Mouse (Mus musculus): ENCODE measurements around the gene Zfp704. TPM values are rescaled to one million over a fixed set of nuclear protein-coding genes. Genes with fewer than 3 reads are reported as not detected.

Gene Zfp704
- polyA plus RNA-seq, 1 experiment from 2014 or later = 6.0 TPM

- no peak overlapping the region for H3K27ac ChIP-seq
- no peaks in the 10 kb centered on the region for H3K9me3 ChIP-seq
- WGBS = 93% methylated on average over 6 of the region's 6 CpGs
- H3K4me2 ChIP-seq (replicated peaks) = no peak overlapping the region
- no peak overlapping the region for H3K9ac ChIP-seq
- H3K4me1 ChIP-seq (replicated peaks) = no peaks in the 10 kb centered on the region
- H3K27me3 ChIP-seq (replicated peaks) = no peaks in the 10 kb centered on the region
- H3K4me3 ChIP-seq (replicated peaks) = no peak overlapping the region
- H3K36me3 ChIP-seq = no peaks in the 10 kb centered on the region
- ATAC-seq = no peak
Observed at GRCm38 (mm10) chr3:9423669-9424068, 186.2 kb downstream of the Zfp704 start.

GRCm38 (mm10) chr3:9408896-9409295, 201.0 kb downstream of the Zfp704 start:
- H3K9ac ChIP-seq = no peak overlapping the region
- no peaks in the 10 kb centered on the region for H3K36me3 ChIP-seq
- H3K4me2 ChIP-seq (replicated peaks) = no peak overlapping the region
- no peaks in the 10 kb centered on the region for H3K4me1 ChIP-seq (replicated peaks)
- 86% methylated on average over 4 of the region's 4 CpGs for WGBS
- no peak for ATAC-seq
- no peak overlapping the region for H3K4me3 ChIP-seq (replicated peaks)
- no peaks in the 10 kb centered on the region for H3K27me3 ChIP-seq (replicated peaks)
- H3K9me3 ChIP-seq = no peaks in the 10 kb centered on the region
- H3K27ac ChIP-seq = no peak overlapping the region

DNA sequence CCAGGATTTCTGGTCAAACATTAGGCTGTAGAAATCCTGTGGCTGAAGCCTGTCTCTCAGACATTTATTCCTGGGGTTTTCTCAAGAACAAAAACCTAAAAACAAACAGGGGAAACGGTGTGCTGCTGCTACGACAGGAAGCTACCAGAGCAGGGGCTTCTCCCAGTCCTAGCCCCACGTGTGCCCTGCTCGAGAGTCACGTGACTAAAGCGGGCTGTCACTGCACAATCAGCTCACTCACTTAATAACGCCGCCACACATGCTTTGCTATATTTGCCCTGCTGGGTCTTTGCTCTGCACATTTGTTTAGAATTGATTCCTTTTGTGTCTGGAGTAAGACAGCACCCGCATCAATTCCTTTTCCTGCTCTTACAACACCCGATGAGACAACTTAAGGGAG, 202.1 kb downstream of the Zfp704 start:
- H3K36me3 ChIP-seq = no peaks in the 10 kb centered on the region
- H3K4me2 ChIP-seq (replicated peaks) = no peak overlapping the region
- no peaks in the 10 kb centered on the region for H3K9me3 ChIP-seq
- no peaks in the 10 kb centered on the region for H3K27me3 ChIP-seq (replicated peaks)
- H3K4me3 ChIP-seq (replicated peaks) = no peak overlapping the region
- no peak overlapping the region for H3K9ac ChIP-seq
- H3K27ac ChIP-seq = no peak overlapping the region
- H3K4me1 ChIP-seq (replicated peaks) = peaks cover 3% of the 10 kb centered on the region; the same call in 1 of the 2 replicates
- no peak for ATAC-seq
- 73% methylated on average over 10 of the region's 10 CpGs for whole genome bisulfite sequencing

DNA sequence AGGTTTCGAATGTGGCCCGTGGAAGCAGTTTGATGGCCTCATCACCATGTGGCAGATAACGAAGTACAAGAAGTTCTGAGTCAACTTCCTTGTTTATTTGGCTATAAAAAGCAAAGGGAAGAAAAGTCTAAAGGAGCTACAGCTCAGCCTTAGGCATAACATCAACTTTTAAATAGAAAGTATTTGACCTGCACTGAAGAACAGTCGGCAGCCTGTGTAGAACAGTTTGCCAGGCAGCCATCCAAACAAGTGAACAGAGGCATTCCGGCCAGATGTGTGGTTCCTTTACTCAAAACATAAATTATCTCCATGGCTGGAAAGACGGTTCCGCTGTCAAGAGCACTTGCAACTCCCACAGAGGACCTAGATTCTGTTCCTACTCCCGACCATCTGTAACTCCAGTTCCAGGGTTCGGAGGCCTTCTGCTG, 202.8 kb downstream of the Zfp704 start:
- H3K9ac ChIP-seq = no peak overlapping the region
- no peaks in the 10 kb centered on the region for H3K36me3 ChIP-seq
- peaks cover 3% of the 10 kb centered on the region; the same call in 1 of the 2 replicates for H3K4me1 ChIP-seq (replicated peaks)
- H3K4me3 ChIP-seq (replicated peaks) = no peak overlapping the region
- no peak overlapping the region for H3K4me2 ChIP-seq (replicated peaks)
- no peaks in the 10 kb centered on the region for H3K9me3 ChIP-seq
- no peak for ATAC-seq
- H3K27me3 ChIP-seq (replicated peaks) = no peaks in the 10 kb centered on the region
- WGBS = 44% methylated on average over 9 of the region's 9 CpGs
- H3K27ac ChIP-seq = no peak overlapping the region

DNA sequence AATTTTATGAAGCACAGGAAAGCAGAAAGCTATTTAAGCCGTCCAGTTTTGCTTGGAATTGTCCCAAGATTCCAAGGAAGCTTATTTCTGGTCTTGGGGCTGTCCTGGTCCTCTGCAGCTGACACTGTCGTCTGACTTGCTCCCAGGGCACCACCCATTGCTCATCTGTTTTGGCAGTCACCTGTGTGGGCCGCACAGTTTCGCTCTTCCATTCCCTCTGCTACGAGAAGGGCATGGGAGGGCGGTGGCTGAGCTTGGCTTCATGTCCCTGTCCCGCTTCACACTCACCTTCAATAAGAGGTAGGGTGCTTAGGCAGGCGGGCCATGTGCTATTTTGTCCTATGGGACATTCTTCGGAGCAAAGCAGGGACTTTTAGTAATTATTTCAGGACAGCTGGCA, 204.5 kb downstream of the Zfp704 start:
- Histone ChIP-seq H3K4me1 (replicated peaks) (peaks cover 7% of the 10 kb centered on the region), H3K9me3 (no peaks in the 10 kb centered on the region), H3K27me3 (replicated peaks) (no peaks in the 10 kb centered on the region)

GRCm38 (mm10) chr3:9403255-9404050, 206.4 kb downstream of the Zfp704 start:
- Histone ChIP-seq H3K4me2 (replicated peaks) (no peak overlapping the region), H3K9me3 (no peaks in the 10 kb centered on the region)

More for the DNA sequence above, 204.5 kb downstream of the Zfp704 start:
- ATAC-seq = no peak
- H3K27ac ChIP-seq = no peak overlapping the region
- WGBS = 77% methylated on average over 9 of the region's 9 CpGs
- H3K36me3 ChIP-seq = no peaks in the 10 kb centered on the region
- no peak overlapping the region for H3K9ac ChIP-seq
- no peak overlapping the region for H3K4me3 ChIP-seq (replicated peaks)
- H3K4me2 ChIP-seq (replicated peaks) = no peak overlapping the region

DNA sequence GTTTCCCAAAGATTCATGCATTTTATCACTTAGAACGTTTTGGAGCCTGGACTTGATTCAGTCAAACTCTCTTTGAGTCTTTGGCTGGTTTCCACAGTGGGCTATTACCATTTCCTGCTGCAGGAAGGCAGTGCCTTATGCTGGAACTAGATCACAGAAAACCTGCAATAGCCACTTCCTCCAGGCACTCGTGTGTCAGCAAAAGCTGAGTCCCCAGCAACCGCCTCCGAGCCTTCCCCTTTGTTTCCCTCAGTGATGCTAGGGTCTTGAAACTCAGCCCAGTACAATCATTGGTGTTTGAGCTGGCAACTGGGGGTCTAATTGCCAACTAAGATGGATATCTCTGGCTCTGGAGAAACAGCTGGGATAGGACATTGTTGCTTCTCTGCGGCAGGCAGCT, 207.0 kb downstream of the Zfp704 start:
- peaks cover 7% of the 10 kb centered on the region for H3K4me1 ChIP-seq (replicated peaks)
- no peaks in the 10 kb centered on the region for H3K36me3 ChIP-seq
- no peak overlapping the region for H3K4me3 ChIP-seq (replicated peaks)
- no peak for ATAC-seq
- H3K9ac ChIP-seq = no peak overlapping the region
- WGBS = 44% methylated on average over 5 of the region's 5 CpGs
- H3K27ac ChIP-seq = no peak overlapping the region
- H3K9me3 ChIP-seq = no peaks in the 10 kb centered on the region
- H3K4me2 ChIP-seq (replicated peaks) = no peak overlapping the region
- no peaks in the 10 kb centered on the region for H3K27me3 ChIP-seq (replicated peaks)

More at GRCm38 (mm10) chr3:9403255-9404050, 206.4 kb downstream of the Zfp704 start:
- Histone ChIP-seq H3K9ac (no peak overlapping the region), H3K4me3 (replicated peaks) (no peak overlapping the region), H3K27ac (no peak overlapping the region), H3K4me1 (replicated peaks) (peaks cover 7% of the 10 kb centered on the region), H3K27me3 (replicated peaks) (no peaks in the 10 kb centered on the region), H3K36me3 (no peaks in the 10 kb centered on the region)
- WGBS = 56% methylated on average over 5 of the region's 5 CpGs
- ATAC-seq = no peak

DNA sequence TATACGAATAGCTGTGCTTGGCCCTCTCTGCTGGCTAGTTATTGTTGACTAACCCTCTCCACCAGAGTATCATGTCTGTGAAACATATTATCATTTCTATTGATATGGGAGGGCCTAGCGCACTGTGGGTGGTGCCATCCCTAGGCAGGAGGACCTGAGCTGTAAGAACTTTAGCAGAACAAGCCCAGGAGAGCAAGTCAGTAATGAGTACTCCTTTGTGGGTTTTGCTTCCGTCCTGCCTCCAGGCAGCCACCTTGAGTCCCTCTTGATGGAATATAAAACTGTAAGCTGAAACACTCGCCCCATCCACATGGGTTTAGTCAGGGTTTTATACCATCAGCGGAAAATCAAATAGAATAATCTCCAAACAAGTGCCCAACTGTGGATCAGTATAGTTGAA, 207.5 kb downstream of the Zfp704 start:
- H3K27me3 ChIP-seq (replicated peaks) = no peaks in the 10 kb centered on the region
- H3K4me2 ChIP-seq (replicated peaks) = no peak overlapping the region
- no peak overlapping the region for H3K4me3 ChIP-seq (replicated peaks)
- no peaks in the 10 kb centered on the region for H3K36me3 ChIP-seq
- H3K4me1 ChIP-seq (replicated peaks) = peaks cover 7% of the 10 kb centered on the region
- no peak overlapping the region for H3K9ac ChIP-seq
- no peak overlapping the region for H3K27ac ChIP-seq
- no peak for ATAC-seq
- WGBS = 88% methylated on average over 5 of the region's 5 CpGs
- H3K9me3 ChIP-seq = no peaks in the 10 kb centered on the region

DNA sequence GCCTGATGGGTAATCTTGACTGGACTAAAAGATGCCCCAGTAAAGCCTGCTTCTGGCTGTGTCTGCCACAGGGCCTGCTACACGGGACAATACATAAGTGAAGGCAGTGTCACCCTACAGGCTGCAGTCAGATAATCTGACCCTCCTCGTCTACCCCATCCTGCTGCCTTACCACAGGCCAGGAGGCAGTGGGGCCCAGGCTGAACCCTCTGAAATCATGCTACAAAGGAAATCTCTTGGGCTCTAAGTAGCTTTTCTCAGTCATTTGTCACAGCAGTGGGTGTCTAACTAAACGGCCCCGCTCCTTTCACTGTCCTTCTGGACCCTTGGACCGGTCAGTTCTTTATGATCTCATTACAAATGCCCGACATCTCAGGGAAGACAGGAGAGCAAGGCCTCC, 208.2 kb downstream of the Zfp704 start:
- Histone ChIP-seq H3K27ac (no peak overlapping the region), H3K9ac (no peak overlapping the region), H3K36me3 (no peaks in the 10 kb centered on the region), H3K4me1 (replicated peaks) (peaks cover 7% of the 10 kb centered on the region), H3K9me3 (no peaks in the 10 kb centered on the region), H3K4me3 (replicated peaks) (no peak overlapping the region), H3K27me3 (replicated peaks) (no peaks in the 10 kb centered on the region), H3K4me2 (replicated peaks) (no peak overlapping the region)
- 74% methylated on average over 6 of the region's 6 CpGs for WGBS
- ATAC-seq = no peak

- Histone ChIP-seq H3K4me1 (replicated peaks) (peaks cover 7% of the 10 kb centered on the region), H3K27ac (peak overlapping the region; percentile 41; the same call in 1 of the 2 replicates), H3K9me3 (no peaks in the 10 kb centered on the region), H3K4me3 (replicated peaks) (no peak overlapping the region), H3K9ac (no peak overlapping the region), H3K36me3 (no peaks in the 10 kb centered on the region), H3K4me2 (replicated peaks) (no peak overlapping the region), H3K27me3 (replicated peaks) (no peaks in the 10 kb centered on the region)
- 24% methylated on average over 3 of the region's 3 CpGs for WGBS
- ATAC-seq = peak; percentile 41; the same call in 1 of the 2 replicates
Observed at GRCm38 (mm10) chr3:9400886-9401221, 209.0 kb downstream of the Zfp704 start.

GRCm38 (mm10) chr3:9400201-9400885, 209.5 kb downstream of the Zfp704 start:
- 16% methylated on average over 3 of the region's 3 CpGs for WGBS
- Histone ChIP-seq H3K9me3 (no peaks in the 10 kb centered on the region), H3K36me3 (no peaks in the 10 kb centered on the region), H3K4me1 (replicated peaks) (peaks cover 7% of the 10 kb centered on the region), H3K27me3 (replicated peaks) (no peaks in the 10 kb centered on the region), H3K9ac (no peak overlapping the region), H3K27ac (peak overlapping the region; percentile 41; the same call in 1 of the 2 replicates), H3K4me3 (replicated peaks) (no peak overlapping the region), H3K4me2 (replicated peaks) (no peak overlapping the region)
- ATAC-seq = peak; percentile 65; the same call in 1 of the 2 replicates

GRCm38 (mm10) chr3:9398271-9398670, 211.6 kb downstream of the Zfp704 start:
- Histone ChIP-seq H3K4me1 (replicated peaks) (peaks cover 7% of the 10 kb centered on the region), H3K4me2 (replicated peaks) (no peak overlapping the region), H3K9ac (no peak overlapping the region), H3K27me3 (replicated peaks) (no peaks in the 10 kb centered on the region), H3K4me3 (replicated peaks) (no peak overlapping the region), H3K27ac (no peak overlapping the region), H3K36me3 (no peaks in the 10 kb centered on the region), H3K9me3 (no peaks in the 10 kb centered on the region)
- ATAC-seq = 0 out of 2 replicates have a peak, but pooled peaks have one; percentile 15
- WGBS = 78% methylated on average over 5 of the region's 5 CpGs
